Mouse (Mus musculus): ENCODE results near the gene Gm11127. TPM values are rescaled to one million over a fixed set of nuclear protein-coding genes. Genes with fewer than 3 reads are reported as not detected.
"Not testable (repeated sequence)": the region's sequence is repeated elsewhere in the genome, so short reads cannot be mapped to it uniquely, and the experiment has no call there.

The Gm11127 gene
- polyA plus RNA-seq, 1 experiment: 0.23 TPM

DNA sequence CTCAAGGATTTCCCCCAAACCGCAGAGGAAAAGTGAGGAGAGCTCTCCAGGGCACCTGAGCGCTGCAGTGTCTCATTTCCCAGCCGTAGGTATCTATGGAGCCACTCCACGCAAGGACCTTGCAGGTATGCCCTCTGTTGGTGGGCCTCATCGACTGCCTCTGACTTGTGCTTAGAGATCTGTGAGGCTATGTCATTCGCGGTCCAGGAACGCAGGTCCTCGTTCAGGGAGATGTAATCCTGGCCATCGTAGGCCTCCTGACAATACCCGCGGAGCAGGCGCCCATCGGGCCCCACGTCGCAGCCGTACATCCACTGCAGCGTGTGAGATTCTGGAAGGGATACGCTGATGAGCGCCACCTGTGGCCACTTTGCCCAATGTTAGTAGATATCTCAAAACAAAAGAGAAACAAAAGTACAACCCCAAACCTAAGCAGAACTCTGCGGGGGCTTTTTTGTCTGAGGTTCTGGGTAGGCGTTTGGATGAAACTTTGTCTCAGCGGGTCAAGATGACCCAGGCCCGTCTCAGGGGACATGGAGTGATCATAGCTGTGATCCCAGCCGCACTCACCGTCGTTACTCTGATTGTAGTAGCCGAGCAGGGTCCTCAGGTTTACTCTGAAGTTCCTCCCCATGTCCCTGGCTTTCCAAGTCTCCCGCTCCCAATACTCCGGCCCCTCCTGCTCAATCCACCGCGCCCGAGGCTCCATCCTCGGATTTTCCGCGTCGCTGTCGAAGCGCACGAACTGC lies 26.4 kb downstream of the Gm11127 start:
- not testable (repeated sequence) for DNase-seq (ENCODE audit: low read depth)

DNA sequence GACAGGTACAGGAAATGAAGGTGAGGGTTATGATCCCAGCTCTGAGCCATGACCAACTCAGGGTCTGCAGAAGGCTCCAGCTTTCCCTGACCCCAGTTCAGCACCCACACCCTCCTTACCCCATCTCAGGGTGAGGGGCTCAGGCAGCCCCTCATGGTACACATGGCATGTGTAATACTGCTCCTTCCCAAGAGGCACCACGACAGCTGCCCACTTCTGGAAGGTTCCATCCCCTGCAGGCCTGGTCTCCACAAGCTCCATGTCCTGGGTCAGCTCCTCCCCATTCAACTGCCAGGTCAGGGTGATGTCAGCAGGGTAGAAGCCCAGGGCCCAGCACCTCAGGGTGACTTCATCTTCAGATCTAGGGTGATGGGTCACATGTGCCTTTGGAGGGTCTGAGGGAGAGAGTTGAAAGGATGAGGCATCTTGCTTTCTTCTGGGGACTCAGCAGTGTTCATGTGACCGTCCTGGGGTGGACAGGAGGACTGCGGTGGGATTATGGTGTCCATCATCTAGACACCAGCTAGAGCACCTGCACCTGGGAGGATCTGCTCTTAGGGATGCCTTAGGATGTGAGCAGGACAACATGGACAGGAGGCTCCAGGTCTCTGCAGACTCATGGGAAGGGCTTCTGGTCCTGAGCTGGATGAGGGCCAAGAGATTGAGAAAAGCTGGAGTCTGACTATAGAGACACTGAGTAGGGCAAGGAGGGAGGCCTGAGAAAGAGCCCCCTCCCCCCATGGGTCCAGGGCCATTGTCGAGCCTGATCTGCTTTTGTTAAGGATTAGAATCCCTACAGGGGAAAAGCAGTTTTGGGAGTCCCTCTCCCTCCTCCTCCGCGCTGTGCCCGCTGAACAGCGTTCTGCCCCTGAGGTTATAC lies 27.2 kb downstream of the Gm11127 start:
- not testable (repeated sequence) for DNase-seq (ENCODE audit: low read depth)

DNA sequence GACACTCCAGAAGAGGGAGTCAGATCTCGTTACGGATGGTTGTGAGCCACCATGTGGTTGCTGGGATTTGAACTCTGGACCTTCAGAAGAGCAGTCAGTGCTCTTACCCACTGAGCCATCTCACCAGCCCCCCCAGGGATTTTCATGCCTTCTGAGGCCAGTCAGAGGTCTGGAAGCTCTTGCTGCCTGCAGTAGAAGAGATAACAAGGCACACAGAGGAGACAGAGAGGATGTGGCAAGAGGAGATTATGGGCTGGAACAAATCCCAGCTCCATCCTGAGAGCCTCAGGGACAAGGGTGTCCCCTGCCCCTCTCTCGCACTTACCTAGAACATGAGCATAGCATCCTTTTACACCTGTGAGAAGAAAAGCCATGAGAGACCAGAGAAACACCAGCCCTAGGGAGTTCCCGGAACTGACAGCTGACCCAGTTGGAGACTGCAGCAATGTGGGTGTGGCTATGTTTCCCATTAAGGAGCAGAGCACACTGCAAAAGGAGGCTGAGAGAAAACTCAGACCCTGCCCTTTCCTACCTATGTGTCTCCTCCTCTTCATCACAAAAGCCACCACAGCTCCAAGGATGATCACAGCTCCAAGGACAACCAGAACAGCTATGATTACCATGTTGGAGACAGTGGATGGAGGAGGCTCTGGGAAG lies 28.0 kb downstream of the Gm11127 start:
- DNase-seq (ENCODE audit: low read depth): not testable (repeated sequence)

DNA sequence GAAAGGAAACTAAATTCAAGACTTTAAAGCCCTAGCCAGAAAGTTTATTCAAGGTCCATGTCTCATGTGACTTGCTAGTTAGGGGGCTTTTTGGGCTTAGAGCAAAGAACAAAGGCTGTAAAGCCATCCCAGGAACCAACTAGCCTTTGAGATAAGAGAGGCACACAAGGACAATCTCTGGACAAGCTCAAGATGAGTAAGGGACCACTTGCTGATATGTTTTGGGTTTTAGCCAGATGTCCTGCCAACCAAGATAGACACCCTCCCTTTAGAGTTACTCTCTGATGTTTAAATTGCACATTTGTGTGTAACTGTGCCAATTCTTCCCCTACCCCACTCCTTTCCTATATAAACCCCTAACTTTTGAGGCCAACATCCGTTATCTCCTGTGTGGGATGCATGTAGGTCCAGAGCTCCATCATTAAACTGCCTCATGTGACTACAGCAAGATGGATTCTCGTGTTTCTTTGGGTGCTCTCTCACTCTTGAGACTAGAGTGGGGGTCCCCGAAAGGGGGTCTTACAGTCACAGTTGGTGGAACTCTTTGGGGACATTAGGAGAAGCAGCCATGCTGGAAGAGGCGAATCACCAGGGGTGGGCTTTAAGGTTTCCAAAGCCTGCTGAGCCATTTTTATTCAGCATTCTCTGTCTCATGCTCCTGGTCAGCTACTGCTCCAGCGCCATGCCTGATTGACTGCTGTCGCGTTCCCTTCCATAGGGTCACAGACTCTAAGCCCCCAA lies 29.1 kb downstream of the Gm11127 start:
- no peak for DNase-seq (ENCODE audit: low read depth)

DNA sequence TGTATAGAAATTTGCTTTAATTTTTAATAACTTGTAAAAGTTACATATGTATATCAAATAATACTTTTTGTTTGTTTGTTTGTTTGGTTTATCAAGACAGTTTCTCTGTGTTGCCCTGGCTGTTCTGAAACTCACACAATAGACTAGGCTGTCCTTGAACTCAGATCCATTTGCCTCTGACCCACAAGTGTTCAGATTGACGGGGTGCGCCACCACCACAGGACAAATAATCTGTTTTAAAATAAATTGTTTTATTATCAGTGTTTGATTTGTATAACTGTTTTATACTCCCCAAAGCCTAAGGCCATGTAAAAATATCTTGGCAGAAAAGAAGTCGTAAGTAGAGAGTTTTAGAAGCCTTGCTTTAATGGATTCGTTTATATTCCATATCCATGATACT lies 30.5 kb downstream of the Gm11127 start:
- DNase-seq (ENCODE audit: low read depth): no peak

DNA sequence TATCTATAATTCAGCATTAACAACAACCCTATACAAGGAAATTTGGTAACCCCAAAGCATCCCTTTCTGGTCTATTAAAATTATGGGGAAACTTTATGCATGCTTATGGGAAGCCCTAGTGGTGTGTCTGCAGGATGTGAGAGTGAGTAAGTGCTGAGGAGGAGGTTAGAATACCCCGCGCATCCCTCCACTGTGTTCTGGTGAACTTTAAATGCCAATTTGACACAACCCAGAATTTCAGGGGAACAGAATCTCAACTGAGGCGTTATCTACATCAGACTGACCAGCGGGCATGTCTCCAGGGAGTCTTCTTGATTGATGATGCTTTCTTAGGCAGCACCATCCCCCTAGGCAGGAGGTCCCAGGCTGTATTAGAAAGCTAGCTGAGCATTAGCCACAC lies 32.3 kb downstream of the Gm11127 start:
- DNase-seq (ENCODE audit: low read depth): no peak

DNA sequence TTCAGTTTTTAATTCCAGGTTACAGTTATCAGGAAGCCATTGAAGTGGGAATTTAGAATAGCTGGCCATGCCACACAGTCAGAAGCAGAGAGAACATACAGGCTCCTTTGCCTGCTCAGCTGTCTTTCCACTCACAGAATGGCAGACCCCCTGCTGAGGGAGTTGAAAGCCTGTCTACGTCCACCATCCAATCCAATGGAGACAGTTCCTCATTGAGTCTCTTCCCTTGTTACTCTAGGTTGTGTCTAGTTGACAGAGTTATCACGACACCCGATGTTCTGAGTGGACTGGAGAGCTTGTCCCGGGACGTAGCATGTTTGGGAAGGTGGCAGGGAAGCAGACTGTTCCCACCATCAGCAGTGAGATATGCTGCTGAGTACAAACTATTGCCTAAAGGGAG lies 33.0 kb downstream of the Gm11127 start:
- no peak for DNase-seq (ENCODE audit: low read depth)

DNA sequence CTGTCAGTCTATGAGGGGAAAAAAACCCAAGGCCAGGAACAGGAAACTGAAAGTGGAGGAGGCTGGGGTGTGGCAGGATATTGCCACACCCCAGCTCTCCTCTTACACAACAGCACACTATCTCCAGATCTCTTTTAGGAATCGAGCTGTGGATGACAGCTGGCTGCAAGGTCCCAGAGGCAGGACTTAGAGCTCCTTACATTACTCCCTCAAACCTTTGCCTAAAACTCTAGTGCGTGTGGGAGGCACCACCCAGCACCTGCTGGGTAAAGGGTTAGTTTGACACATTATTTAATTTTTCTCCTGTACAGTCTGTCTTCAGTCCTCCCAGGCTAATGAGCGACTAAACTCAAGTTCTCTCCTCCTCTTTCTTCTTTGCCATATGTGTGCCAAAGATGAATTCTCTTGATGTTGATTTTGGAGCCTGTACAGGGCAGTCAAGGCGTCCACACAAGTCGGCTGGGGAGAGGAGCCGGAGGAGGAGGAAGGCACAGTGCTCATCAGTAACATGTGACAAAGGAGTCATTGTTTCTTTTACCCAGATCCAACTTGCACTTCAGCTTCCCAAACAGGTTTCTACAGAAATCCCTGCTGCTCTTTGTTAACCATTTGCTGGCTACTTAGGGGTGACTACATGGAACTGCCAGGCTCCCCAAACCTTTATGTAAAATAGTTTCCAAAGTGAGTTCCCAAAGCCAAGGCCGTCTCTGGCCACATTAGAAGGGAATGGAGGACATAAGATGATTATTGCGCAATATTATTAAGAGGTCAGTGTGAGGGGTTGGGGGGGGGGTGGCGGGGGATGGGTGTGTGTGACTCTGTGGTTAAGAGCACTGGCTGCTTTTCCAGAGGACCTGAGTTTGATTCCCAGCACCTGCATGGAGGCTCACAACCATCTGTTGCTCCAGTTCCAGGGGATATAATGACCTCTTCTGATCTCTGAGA lies 34.2 kb downstream of the Gm11127 start:
- DNase-seq (ENCODE audit: low read depth): peak; percentile 97

DNA sequence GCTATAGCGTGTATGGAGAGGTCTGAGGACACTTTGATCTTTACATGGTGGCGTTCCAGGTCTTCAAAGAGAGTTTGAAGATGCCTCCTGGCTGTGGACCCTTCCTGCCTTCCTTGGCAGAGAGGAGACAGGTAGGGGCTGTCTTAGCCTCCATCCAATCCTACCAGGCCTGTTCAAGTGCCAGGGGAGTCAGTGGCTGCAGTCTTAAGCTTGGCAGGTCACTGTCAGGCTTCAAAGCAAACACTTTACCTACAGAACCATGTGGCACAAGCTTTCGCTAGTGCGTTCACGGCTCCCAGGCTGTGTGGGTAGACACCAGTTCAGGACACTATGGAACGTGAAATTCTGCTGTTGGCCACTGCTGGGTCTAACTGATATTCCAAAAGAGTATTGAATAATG lies 35.2 kb downstream of the Gm11127 start:
- DNase-seq (ENCODE audit: low read depth): no peak

DNA sequence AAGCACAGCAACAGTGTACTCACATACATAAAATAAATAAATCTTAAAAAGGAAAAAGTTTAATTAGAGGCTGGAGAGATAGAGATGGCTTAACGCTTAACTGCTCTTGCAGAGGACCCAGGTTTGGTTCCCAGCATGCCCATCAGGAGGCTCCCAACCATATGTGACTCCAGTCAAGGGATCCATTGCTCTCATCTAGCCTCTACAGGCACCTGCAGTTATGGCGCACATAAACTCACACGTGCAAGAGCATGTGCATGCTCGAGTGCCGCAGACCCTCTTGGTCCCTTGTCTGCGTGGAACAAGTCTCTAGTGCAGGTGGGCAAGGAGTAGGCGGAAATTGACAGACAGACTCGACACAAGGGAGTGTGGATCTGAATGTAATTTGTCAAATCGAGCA lies 36.1 kb downstream of the Gm11127 start:
- DNase-seq (ENCODE audit: low read depth): no peak

DNA sequence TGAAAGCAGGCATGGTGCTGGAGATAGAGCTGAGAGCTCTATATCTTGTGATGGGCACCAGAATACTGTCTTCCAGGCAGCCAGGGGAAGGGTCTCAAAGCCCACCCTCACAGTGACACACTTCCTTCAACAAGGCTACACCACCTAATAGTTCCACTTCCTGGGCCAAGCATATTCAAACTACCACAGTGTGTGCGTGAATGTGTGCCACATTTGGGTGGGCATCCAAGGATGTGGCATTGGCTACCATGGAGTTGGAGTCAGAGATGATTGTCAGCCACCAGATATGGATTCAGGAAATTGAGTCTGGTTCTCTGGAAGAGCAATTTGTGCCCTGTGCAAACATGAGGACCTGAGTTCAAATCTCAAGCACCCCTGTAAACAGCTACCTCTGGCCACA lies 36.9 kb downstream of the Gm11127 start:
- DNase-seq (ENCODE audit: low read depth): no peak

DNA sequence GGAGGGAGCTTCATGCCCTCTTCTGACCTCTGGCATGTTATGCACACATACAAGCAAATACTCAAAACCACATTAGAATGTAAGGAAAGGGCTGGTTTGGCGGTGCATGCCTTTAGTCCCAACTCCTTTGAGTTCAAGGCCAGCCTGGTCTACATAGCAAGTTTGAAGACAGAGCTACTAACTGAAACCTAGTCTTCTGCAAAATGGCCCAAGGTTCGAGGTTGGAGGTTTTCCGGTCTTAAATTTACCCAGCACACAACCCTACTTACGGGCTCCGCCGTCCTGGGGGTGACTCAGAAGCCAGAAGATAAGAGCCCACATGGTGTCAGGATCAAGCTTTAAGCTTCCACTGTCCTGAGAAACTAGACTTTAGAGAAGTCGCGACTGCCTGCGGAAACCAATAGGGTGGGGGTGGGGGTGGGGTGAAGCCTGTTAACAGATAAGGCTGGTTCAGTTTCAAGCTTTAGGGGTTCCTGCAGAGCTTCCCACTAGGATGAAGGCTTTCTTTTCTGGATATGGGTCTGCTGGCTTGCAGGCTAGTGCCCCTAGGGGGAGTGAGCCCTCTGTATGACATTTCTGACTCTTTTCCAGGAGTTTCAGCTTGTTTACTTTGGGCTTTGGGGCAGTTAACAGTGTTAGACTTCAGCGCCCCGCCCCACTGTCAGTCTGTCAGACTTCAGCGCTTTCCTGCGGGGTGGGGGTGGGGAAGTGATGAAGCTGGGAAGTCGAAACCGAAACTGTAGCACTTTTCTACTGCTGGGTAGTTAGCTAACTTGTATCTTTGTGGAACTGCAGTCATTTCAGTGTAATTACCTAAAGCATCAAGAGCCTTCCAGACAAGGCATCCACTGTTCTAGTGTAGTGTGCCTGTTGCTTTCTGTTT lies 37.7 kb downstream of the Gm11127 start, which contains the start of gene H2-T24:
Gene H2-T24, minus strand, starts transcription at position 370 of the 883 bp plus-strand sequence.
- DNase-seq (ENCODE audit: low read depth): no peak

DNA sequence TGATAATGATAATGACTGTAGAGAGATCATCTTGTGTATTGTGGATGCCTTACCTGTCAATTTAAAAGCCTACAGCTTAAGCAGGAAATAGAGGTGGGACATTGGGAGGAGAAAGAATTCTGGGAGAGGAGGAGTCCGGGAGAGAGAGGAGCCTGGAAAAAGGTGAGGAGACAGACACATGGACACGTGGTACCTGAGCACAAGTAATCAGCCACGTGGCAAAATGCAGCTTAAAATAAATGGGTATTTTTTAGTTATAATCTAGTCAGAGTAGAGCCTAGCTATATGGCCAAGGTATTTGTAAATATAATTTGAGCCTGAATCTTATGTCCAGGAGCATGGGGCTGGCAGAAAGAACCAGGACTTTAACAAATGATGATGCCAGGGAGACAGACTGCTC lies 38.7 kb downstream of the Gm11127 start:
- no peak for DNase-seq (ENCODE audit: low read depth)

DNA sequence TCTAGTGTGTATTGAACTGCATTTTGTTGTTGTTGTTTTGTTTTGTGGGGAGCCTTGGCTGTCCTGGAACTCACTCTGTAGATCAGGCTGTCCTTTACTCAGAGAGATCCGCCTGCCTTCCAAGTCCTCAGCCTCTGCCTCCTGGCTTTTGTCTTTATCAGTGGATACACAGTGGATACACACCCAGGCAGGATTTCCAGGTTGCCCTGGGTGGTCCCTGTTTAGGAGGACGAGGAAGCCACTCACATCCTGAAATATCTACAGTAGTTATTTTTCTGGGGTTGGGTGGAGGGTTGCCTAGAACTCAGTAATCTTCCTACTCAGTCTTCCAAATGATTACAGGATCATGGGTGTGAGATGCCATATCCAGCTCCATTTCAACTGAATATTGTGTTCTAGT lies 39.2 kb downstream of the Gm11127 start:
- DNase-seq (ENCODE audit: low read depth): no peak

DNA sequence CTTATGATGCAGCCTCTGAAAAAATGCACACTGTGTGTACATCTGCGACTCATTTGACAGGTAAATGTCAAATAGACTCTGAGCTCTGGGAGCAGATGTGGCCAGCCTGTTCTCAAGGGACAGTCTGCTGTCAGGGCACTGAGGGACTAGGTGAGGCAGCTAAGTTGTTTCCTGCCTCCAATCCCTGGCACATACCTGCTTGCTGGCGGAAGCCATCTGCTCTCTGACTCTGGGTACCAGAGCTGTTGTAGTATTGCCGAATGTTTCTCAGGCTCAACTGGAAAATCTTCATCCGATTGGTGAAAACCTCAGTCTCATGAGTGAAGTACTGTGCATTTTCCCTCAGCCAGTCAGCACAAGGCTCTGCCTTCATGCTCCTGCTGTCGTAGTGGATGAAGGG lies 41.1 kb downstream of the Gm11127 start:
- DNase-seq (ENCODE audit: low read depth): no peak

DNA sequence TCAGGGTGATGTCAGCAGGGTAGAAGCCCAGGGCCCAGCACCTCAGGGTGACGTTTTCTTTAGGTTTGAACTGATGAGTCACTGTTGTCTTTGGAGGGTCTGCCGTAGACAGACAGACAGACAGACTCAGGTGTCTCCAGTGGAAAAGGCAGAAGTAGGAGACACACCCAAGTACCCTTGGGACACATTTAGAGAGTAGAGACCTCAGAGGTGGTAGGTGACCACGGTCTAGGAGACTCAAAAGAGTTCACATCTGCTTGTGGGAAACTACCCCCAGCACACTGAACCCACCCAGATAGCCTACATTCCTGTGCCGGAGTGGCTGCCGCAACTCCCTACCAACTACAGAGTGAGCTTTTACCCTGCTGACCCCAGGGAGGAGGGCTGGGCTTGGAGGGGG lies 43.2 kb downstream of the Gm11127 start:
- no peak for DNase-seq (ENCODE audit: low read depth)
